Mouse (Mus musculus): ENCODE measurements at regions not wholly inside any gene's neighbourhood (a gene's known extent, or its start where the extent isn't known, plus 50 kb on each side); places are given as distances from the start of the nearest gene placed in this dataset.

DNA sequence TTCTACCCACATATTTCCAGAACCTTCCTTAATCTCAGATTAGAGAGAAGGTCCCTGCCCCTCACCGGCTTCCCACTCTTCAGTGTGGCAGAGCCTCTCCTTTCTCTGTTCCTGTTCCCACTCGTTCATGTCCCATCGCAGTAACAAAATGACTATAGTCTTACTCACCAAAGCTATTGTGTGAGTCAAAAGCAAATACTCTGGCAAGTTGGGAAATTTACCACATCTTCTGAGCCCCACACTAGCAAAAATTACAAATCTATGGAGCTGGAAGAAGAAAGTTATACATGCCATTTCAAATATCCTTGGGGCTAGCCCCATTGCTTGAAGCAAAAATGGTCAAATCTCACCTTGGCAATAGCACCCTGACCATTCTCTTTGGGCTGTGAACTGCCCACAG, 80.1 kb upstream of the Tet2 start:
- no peak for ATAC-seq (ENCODE audit: low FRiP score, low read depth)
- no peaks in the 10 kb centered on the region for H3K36me3 ChIP-seq (ENCODE audit: control insufficient read depth, insufficient read depth, low read length)
- H3K27ac ChIP-seq (replicated peaks; ENCODE audit: low read depth, low read length), result no peak overlapping the region
- no peaks in the 10 kb centered on the region for H3K27me3 ChIP-seq (ENCODE audit: control insufficient read depth, insufficient read depth, low read length)
- TF ChIP-seq POLR2A (IDR thresholded peaks at IDR 0.05; ENCODE audit: borderline replicate concordance, extremely low read depth, insufficient read depth, insufficient read length), result no peak
- H3K4me3 ChIP-seq (replicated peaks; ENCODE audit: low read length), result no peak overlapping the region
- no peak overlapping the region for H3K4me2 ChIP-seq (replicated peaks; ENCODE audit: low read depth, low read length, severe bottlenecking)
- no peaks in the 10 kb centered on the region for H3K9me3 ChIP-seq (ENCODE audit: control insufficient read depth, low read length)
- no peak overlapping the region for H3K9ac ChIP-seq (ENCODE audit: low read depth, low read length, severe bottlenecking)
- WGBS, result 100% methylated on average over 3 of the region's 3 CpGs
- H3K4me1 ChIP-seq (ENCODE audit: control insufficient read depth, insufficient read depth, low read length), result no peaks in the 10 kb centered on the region
- no peak for DNase-seq (ENCODE audit: low spot score)

DNA sequence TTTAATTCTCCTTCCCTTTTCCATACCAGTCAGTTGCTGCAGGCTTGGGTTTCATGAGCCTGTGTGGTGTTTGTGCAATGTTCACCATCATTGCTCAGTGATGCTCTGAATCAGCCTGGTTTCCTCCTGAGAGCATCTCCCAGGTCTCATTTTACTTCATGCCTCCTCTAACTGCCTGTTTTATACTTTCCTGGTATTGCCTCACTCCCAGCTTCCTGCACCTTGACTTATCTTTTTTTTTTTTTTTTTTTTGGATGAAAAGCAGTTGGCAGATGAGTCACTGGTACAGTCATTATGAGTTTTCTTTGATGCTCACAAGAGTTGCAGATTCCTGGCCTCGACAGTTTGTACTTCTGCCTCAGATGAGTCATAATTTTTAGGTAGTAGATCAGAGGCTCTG, 81.5 kb upstream of the Tet2 start:
- 46% methylated on average over 1 of the region's 1 CpGs for WGBS
- DNase-seq (ENCODE audit: low spot score), result no peak
- Histone ChIP-seq H3K27ac (replicated peaks; ENCODE audit: low read depth, low read length) (no peak overlapping the region), H3K4me1 (ENCODE audit: control insufficient read depth, insufficient read depth, low read length) (no peaks in the 10 kb centered on the region), H3K36me3 (ENCODE audit: control insufficient read depth, insufficient read depth, low read length) (no peaks in the 10 kb centered on the region), H3K4me3 (replicated peaks; ENCODE audit: low read length) (no peak overlapping the region), H3K4me2 (replicated peaks; ENCODE audit: low read depth, low read length, severe bottlenecking) (no peak overlapping the region), H3K27me3 (ENCODE audit: control insufficient read depth, insufficient read depth, low read length) (no peaks in the 10 kb centered on the region), H3K9me3 (ENCODE audit: control insufficient read depth, low read length) (no peaks in the 10 kb centered on the region), H3K9ac (ENCODE audit: low read depth, low read length, severe bottlenecking) (no peak overlapping the region)
- no peak for TF ChIP-seq POLR2A (IDR thresholded peaks at IDR 0.05; ENCODE audit: borderline replicate concordance, extremely low read depth, insufficient read depth, insufficient read length)
- no peak for ATAC-seq (ENCODE audit: low FRiP score, low read depth)

DNA sequence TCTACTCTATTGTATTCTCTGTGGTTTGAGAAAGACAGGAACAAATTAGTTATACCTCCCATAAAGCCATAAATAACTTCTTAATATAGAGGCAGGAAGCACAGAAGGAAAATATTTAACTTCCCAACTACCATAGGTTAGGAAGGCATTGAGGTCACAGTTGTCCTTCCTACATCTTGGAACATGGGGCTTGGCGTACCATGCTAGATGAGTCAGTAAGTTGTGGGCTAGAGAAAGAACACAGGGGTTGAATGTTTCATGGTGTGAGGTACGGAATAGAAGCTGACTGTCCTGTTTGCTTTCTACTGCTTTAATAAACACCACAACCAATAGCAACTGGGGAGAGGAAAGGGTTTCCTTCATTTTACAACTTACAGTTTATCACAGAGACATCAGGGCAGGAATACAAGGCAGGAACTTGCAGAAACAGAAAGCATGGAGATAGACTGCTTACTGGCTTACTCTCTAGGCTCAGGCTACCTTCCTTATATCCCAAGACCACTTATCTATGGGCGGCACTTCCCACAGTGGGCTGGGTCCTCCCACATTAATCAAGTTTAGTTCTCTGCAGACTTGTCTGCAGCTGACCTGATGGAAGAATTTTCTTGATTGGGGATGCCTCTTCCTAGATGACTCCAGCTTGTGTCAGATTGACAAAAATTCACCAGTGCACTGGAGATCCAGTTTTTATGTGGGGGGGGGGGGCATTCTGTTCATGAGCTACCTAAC, 82.3 kb upstream of the Tet2 start:
- no peak for TF ChIP-seq POLR2A (IDR thresholded peaks at IDR 0.05; ENCODE audit: borderline replicate concordance, extremely low read depth, insufficient read depth, insufficient read length)
- 71% methylated on average over 3 of the region's 3 CpGs for WGBS
- no peak overlapping the region for H3K27ac ChIP-seq (replicated peaks; ENCODE audit: low read depth, low read length)

DNA sequence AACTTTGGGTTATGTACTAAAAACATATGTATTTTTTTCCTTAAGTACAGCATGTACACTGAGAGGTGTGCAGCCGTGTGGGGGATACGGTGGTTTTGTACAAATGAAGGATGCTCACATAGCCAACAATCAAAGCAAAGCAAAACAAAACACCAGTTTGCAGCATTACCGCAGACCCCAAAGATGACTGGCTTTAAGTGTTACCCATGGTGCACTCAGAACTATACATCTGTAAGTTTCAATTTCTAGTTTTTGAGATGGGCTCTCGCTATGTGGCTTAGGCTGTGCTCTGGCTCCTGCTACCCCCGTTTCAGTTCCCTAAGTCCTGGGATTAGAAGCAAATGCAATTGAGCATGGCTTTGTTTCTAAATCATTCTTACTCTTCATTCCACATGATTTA, 89.4 kb upstream of the Tet2 start:
- Histone ChIP-seq H3K4me3 (replicated peaks; ENCODE audit: low read length) (no peak overlapping the region), H3K9me3 (ENCODE audit: control insufficient read depth, low read length) (no peaks in the 10 kb centered on the region), H3K27ac (replicated peaks; ENCODE audit: low read depth, low read length) (no peak overlapping the region), H3K36me3 (ENCODE audit: control insufficient read depth, insufficient read depth, low read length) (no peaks in the 10 kb centered on the region), H3K9ac (ENCODE audit: low read depth, low read length, severe bottlenecking) (no peak overlapping the region), H3K4me1 (ENCODE audit: control insufficient read depth, insufficient read depth, low read length) (no peaks in the 10 kb centered on the region), H3K27me3 (ENCODE audit: control insufficient read depth, insufficient read depth, low read length) (no peaks in the 10 kb centered on the region), H3K4me2 (replicated peaks; ENCODE audit: low read depth, low read length, severe bottlenecking) (no peak overlapping the region)
- ATAC-seq (ENCODE audit: low FRiP score, low read depth), result no peak
- whole genome bisulfite sequencing, result 89% methylated on average over 5 of the region's 5 CpGs
- no peak for TF ChIP-seq POLR2A (IDR thresholded peaks at IDR 0.05; ENCODE audit: borderline replicate concordance, extremely low read depth, insufficient read depth, insufficient read length)
- DNase-seq (ENCODE audit: low spot score), result no peak

More for the DNA sequence above, 82.3 kb upstream of the Tet2 start:
- Histone ChIP-seq H3K9ac (ENCODE audit: low read depth, low read length, severe bottlenecking) (no peak overlapping the region), H3K36me3 (ENCODE audit: control insufficient read depth, insufficient read depth, low read length) (no peaks in the 10 kb centered on the region), H3K4me3 (replicated peaks; ENCODE audit: low read length) (no peak overlapping the region), H3K4me1 (ENCODE audit: control insufficient read depth, insufficient read depth, low read length) (no peaks in the 10 kb centered on the region), H3K9me3 (ENCODE audit: control insufficient read depth, low read length) (no peaks in the 10 kb centered on the region), H3K4me2 (replicated peaks; ENCODE audit: low read depth, low read length, severe bottlenecking) (no peak overlapping the region), H3K27me3 (ENCODE audit: control insufficient read depth, insufficient read depth, low read length) (no peaks in the 10 kb centered on the region)
- no peak for DNase-seq (ENCODE audit: low spot score)
- no peak for ATAC-seq (ENCODE audit: low FRiP score, low read depth)

DNA sequence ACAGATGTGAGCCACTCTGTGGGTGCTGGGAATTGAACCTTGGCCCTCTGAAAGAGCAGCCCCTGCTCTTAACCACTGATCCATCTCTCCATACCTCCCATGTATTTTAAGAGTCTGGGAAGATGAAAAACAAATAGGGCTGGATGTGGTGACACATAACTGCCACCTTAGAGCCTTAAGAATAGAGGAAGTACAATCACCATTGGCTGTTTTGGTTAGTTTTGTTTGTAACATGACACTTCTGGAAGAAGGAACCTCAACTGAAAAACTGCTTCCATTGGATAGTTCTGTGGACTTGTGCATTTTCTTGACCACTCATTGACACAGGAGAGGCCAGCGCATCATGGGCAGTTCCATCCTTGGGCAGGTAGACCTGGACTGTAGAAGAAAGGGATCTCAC, 100.7 kb upstream of the Tet2 start:
- no peak for DNase-seq (ENCODE audit: low spot score)

More for the DNA sequence above, 100.7 kb upstream of the Tet2 start:
- H3K4me3 ChIP-seq (replicated peaks; ENCODE audit: low read length), result no peak overlapping the region
- no peak overlapping the region for H3K4me2 ChIP-seq (replicated peaks; ENCODE audit: low read depth, low read length, severe bottlenecking)
- TF ChIP-seq POLR2A (IDR thresholded peaks at IDR 0.05; ENCODE audit: borderline replicate concordance, extremely low read depth, insufficient read depth, insufficient read length), result no peak
- no peaks in the 10 kb centered on the region for H3K9me3 ChIP-seq (ENCODE audit: control insufficient read depth, low read length)
- H3K4me1 ChIP-seq (ENCODE audit: control insufficient read depth, insufficient read depth, low read length), result no peaks in the 10 kb centered on the region
- H3K9ac ChIP-seq (ENCODE audit: low read depth, low read length, severe bottlenecking), result no peak overlapping the region
- no peak overlapping the region for H3K27ac ChIP-seq (replicated peaks; ENCODE audit: low read depth, low read length)
- no peaks in the 10 kb centered on the region for H3K36me3 ChIP-seq (ENCODE audit: control insufficient read depth, insufficient read depth, low read length)
- 88% methylated on average over 1 of the region's 1 CpGs for WGBS
- H3K27me3 ChIP-seq (ENCODE audit: control insufficient read depth, insufficient read depth, low read length), result no peaks in the 10 kb centered on the region
- ATAC-seq (ENCODE audit: low FRiP score, low read depth), result no peak
